Mouse (Mus musculus) CH12.LX (cell line): ENCODE measurements around the gene Atp6v0b. TPM values are rescaled to one million over a fixed set of nuclear protein-coding genes. Genes with fewer than 3 reads are reported as not detected.

Experiments
- DNase-seq: peaks from one replicate; pipeline ENCODE4 v3.0.0-alpha.2; 2013; ENCODE audit errors: extremely low read depth
- H3K27ac ChIP-seq: 2 replicates; pipeline ENCODE4 v1.5.1; 2012; ENCODE audit warnings: low read depth, mild to moderate bottlenecking, control low read depth, moderate library complexity; ENCODE audit not compliant: insufficient read depth
- H3K27me3 ChIP-seq: replicated peaks from 2 replicates; pipeline ENCODE3; 2012; ENCODE audit warnings: inconsistent platforms
- H3K36me3 ChIP-seq, 2 experiments: replicated peaks in 1 of 2; 2 replicates each; pipeline versions ENCODE3 to v1.6.1; 2012; ENCODE audit warnings: inconsistent platforms in 1 of 2, low read length in 1 of 2, mild to moderate bottlenecking in 1 of 2, mixed read lengths in 1 of 2, moderate library complexity in 1 of 2; ENCODE audit not compliant: control insufficient read depth in 1 of 2, insufficient read depth in 1 of 2
- H3K4me1 ChIP-seq, 2 experiments: 2 replicates each; pipeline ENCODE4 v1.6.1; 2012; ENCODE audit warnings: inconsistent platforms in 1 of 2, moderate library complexity in 1 of 2; ENCODE audit not compliant: insufficient read depth in 2 of 2, control insufficient read depth in 1 of 2
- H3K4me2 ChIP-seq: 2 replicates; pipeline ENCODE4 v1.6.1; 2012; ENCODE audit warnings: low read depth, mild to moderate bottlenecking, control low read depth; ENCODE audit not compliant: poor library complexity, insufficient read depth, severe bottlenecking
- H3K4me3 ChIP-seq, 3 experiments: fragments of 150-350 bp in 1 of 3; sonication (generic) in 1 of 3; replicated peaks in 1 of 3; 2 replicates each; pipeline versions ENCODE3 to v1.5.1; 2011 to 2012; ENCODE audit warnings: low read depth in 2 of 3, low read length in 2 of 3, mild to moderate bottlenecking in 2 of 3, moderate library complexity in 2 of 3, control low read depth in 1 of 3, improper control_type of control experiment in 1 of 3, inconsistent platforms in 1 of 3, mixed read lengths in 1 of 3; ENCODE audit not compliant: poor library complexity in 1 of 3
- H3K79me2 ChIP-seq: replicated peaks from 2 replicates; pipeline ENCODE4 v1.6.1; 2012; ENCODE audit warnings: mild to moderate bottlenecking, moderate library complexity; ENCODE audit not compliant: control insufficient read depth, poor library complexity, insufficient read depth, severe bottlenecking; ENCODE audit errors: extremely low read depth
- H3K9ac ChIP-seq: 2 replicates; pipeline ENCODE4 v1.6.1; 2012; ENCODE audit warnings: low read depth, mild to moderate bottlenecking, control low read depth, moderate library complexity; ENCODE audit not compliant: insufficient read depth
- H3K9me3 ChIP-seq: replicated peaks from 2 replicates; pipeline ENCODE3; 2012; ENCODE audit warnings: low read length, inconsistent platforms, mixed read lengths
- BHLHE40 ChIP-seq: IDR thresholded peaks from 2 replicates; pipeline ENCODE4 v1.6.1; 2011; ENCODE audit warnings: mild to moderate bottlenecking, low read depth, low read length, improper control_type of control experiment
- CHD2 ChIP-seq: IDR thresholded peaks from 2 replicates; pipeline ENCODE4 v1.6.1; 2011; ENCODE audit warnings: low read length, improper control_type of control experiment
- CTCF ChIP-seq, 2 experiments: IDR thresholded peaks in 1 of 2; conservative IDR thresholded peaks in 1 of 2; 2 replicates each; pipeline ENCODE4 v1.5.1; 2011 to 2012; ENCODE audit warnings: low read depth in 2 of 2, low read length in 2 of 2, improper control_type of control experiment in 1 of 2, inconsistent platforms in 1 of 2, mild to moderate bottlenecking in 1 of 2, moderate library complexity in 1 of 2
- E2F4 ChIP-seq: IDR thresholded peaks from 2 replicates; pipeline ENCODE4 v1.6.1; 2011; ENCODE audit warnings: low read depth, low read length, improper control_type of control experiment; ENCODE audit not compliant: insufficient replicate concordance
- EP300 ChIP-seq: IDR thresholded peaks from 2 replicates; pipeline ENCODE4 v1.6.1; 2011; ENCODE audit warnings: low read length, improper control_type of control experiment
- GABPA ChIP-seq: IDR thresholded peaks from 2 replicates; pipeline ENCODE4 v1.6.1; 2012; ENCODE audit warnings: low read depth, low read length, improper control_type of control experiment, inconsistent platforms; ENCODE audit not compliant: insufficient replicate concordance
- HCFC1 ChIP-seq: IDR thresholded peaks from 2 replicates; pipeline ENCODE4 v1.6.1; 2012; ENCODE audit warnings: low read depth, mild to moderate bottlenecking, inconsistent platforms, low read length, improper control_type of control experiment
- IRF4 ChIP-seq: IDR thresholded peaks from 2 replicates; pipeline ENCODE4 v1.6.1; 2014; ENCODE audit warnings: low read depth, mild to moderate bottlenecking, inconsistent platforms, low read length, improper control_type of control experiment
- JUN ChIP-seq: IDR thresholded peaks from 2 replicates; pipeline ENCODE4 v1.6.1; 2011; ENCODE audit warnings: low read depth, mild to moderate bottlenecking, low read length, improper control_type of control experiment, moderate library complexity; ENCODE audit not compliant: insufficient read depth
- MEF2A ChIP-seq: IDR thresholded peaks from 2 replicates; pipeline ENCODE4 v1.6.1; 2014; ENCODE audit warnings: low read depth, mild to moderate bottlenecking, inconsistent platforms, low read length, improper control_type of control experiment, borderline replicate concordance
- MXI1 ChIP-seq: IDR thresholded peaks from 2 replicates; pipeline ENCODE4 v1.6.1; 2011; ENCODE audit warnings: mild to moderate bottlenecking, low read depth, low read length, improper control_type of control experiment
- NELFE ChIP-seq: IDR thresholded peaks from 2 replicates; pipeline ENCODE4 v1.6.1; 2011; ENCODE audit warnings: low read depth, low read length, improper control_type of control experiment
- NRF1 ChIP-seq: IDR thresholded peaks from 2 replicates; pipeline ENCODE4 v1.6.1; 2014; ENCODE audit warnings: low read depth, mild to moderate bottlenecking, inconsistent platforms, low read length, improper control_type of control experiment, moderate library complexity
- POLR2AphosphoS2 ChIP-seq: IDR thresholded peaks from 2 replicates; pipeline ENCODE4 v1.6.1; 2011; ENCODE audit warnings: low read depth, low read length, improper control_type of control experiment
- RCOR1 ChIP-seq: conservative IDR thresholded peaks from 2 replicates; pipeline ENCODE4 v1.6.1; 2012; ENCODE audit warnings: low read depth, mild to moderate bottlenecking, inconsistent platforms, low read length, improper control_type of control experiment
- SIN3A ChIP-seq: IDR thresholded peaks from 2 replicates; pipeline ENCODE4 v1.6.1; 2012; ENCODE audit warnings: low read length, improper control_type of control experiment, inconsistent platforms
- SMC3 ChIP-seq: IDR thresholded peaks from 2 replicates; pipeline ENCODE4 v1.6.1; 2011; ENCODE audit warnings: low read depth, low read length, improper control_type of control experiment
- TBP ChIP-seq: conservative IDR thresholded peaks from 2 replicates; pipeline ENCODE4 v1.6.1; 2011; ENCODE audit warnings: low read depth, low read length, improper control_type of control experiment
- TCF12 ChIP-seq: IDR thresholded peaks from 2 replicates; pipeline ENCODE4 v1.6.1; 2014; ENCODE audit warnings: low read depth, mild to moderate bottlenecking, inconsistent platforms, low read length, improper control_type of control experiment
- UBTF ChIP-seq: IDR thresholded peaks from 2 replicates; pipeline ENCODE4 v1.6.1; 2012; ENCODE audit warnings: low read depth, mild to moderate bottlenecking, inconsistent platforms, low read length, improper control_type of control experiment, moderate library complexity
- USF1 ChIP-seq: IDR thresholded peaks from 2 replicates; pipeline ENCODE4 v1.6.1; 2014; ENCODE audit warnings: low read depth, mild to moderate bottlenecking, inconsistent platforms, low read length, improper control_type of control experiment
- USF2 ChIP-seq: conservative IDR thresholded peaks from 2 replicates; pipeline ENCODE4 v1.6.1; 2011; ENCODE audit warnings: low read depth, low read length, improper control_type of control experiment
- ZNF384 ChIP-seq: IDR thresholded peaks from 2 replicates; pipeline ENCODE4 v1.6.1; 2012; ENCODE audit warnings: low read depth, low read length, improper control_type of control experiment, inconsistent platforms
- dilution Hi-C: fragments of 300-500 bp; cut with MboI; formaldehyde crosslinking; loops from 2 replicates; pipeline ENCODE4 v1.14.3; 2020; ENCODE audit warnings: low sequenced_read_pairs; ENCODE audit not compliant: extremely low pct_unique_long_range_greater_than_20kb, extremely low pct_ligation_motif_present
- in situ Hi-C: fragments of 300-500 bp; cut with MboI; formaldehyde crosslinking; loops from 3 replicates; pipeline ENCODE4 v1.14.3; 2019; ENCODE audit warnings: low sequenced_read_pairs, low pct_ligation_motif_present, low pct_unique_long_range_greater_than_20kb, mixed read lengths
- polyA plus RNA-seq: library from polyadenylated mRNA; unstranded; fragments of >175 nt; gene quantifications from 2 replicates; pipeline ENCODE4 v1.2.1, GENCODE M21; 2012; ENCODE audit warnings: low read depth; ENCODE audit not compliant: insufficient read length
- total RNA-seq, 2 experiments: library from RNA; depleted of rRNA; stranded (reverse); fragments of 300-350 nt in 1 of 2; fragments of >200 nt in 1 of 2; gene quantifications; 2 replicates each; pipeline ENCODE4 v1.2.3; 2012 to 2014

Atp6v0b gene
- total and polyA plus RNA-seq, 3 experiments = 176 to 202 (median 186) TPM

DNA sequence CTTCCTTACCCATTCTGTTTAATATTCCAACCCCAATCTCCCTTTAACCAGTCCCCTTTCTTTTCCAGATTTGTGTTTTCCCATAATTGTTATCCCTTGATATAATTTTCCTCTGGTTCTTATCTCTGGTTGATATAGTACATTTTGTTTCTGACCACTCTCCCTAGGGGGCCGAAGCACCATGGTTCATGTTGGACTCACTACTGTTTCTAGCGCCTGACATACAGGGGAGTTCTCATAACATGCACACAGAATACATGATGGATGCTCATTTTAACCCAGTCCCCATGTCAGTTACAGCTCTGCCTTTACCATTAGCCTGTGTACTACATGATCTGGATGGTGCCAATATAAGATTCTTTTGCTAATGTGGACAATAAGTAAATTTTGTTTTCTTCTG lies 787 bp upstream of the Atp6v0b start:
- no peak overlapping the region for H3K4me2 ChIP-seq
- TF ChIP-seq JUN (no peak), POLR2AphosphoS2 (peak; percentile 6; the same call in 1 of the 2 replicates), EP300 (no peak), CHD2 (no peak; the same call in 1 of the 2 replicates)
- no peak overlapping the region for H3K4me3 ChIP-seq
- H3K79me2 ChIP-seq = peaks cover 21% of the 10 kb centered on the region
- H3K27ac ChIP-seq = no peak overlapping the region
- H3K4me1 ChIP-seq = peaks cover 8 to 34% of the 10 kb centered on the region in 2 experiments
- H3K36me3 ChIP-seq = peaks cover 38 to 59% of the 10 kb centered on the region in 2 experiments
- H3K27me3 ChIP-seq = no peaks in the 10 kb centered on the region
- dilution Hi-C loops (no loop called here), in situ Hi-C loops (no loop called here)
- H3K9ac ChIP-seq = no peak overlapping the region
- DNase-seq = no peak
- H3K9me3 ChIP-seq = no peaks in the 10 kb centered on the region

DNA sequence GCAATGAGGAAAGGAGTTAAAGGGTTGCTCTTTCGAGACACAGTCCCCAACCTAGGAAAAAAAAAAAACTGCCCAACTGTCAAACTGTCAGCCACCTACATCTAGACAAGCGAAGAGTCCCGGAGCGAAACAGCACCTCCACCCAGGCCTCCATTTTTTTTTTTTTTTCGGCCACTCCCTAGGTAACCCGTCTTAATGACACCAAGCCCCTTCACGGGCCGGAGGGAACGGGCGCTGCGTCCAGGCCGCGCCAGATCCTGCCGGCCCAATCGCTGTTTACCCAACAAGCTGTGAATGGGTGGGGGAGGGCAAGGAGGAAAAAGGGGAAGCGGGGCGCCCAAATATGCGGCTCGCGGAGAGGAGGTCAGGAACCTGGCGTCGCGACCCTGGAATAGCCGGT lies 489 bp downstream of the Atp6v0b start:
- Histone ChIP-seq H3K27ac (peak overlapping the region; percentile 39; the same call in 1 of the 2 replicates), H3K36me3 (peaks cover 38 to 72% of the 10 kb centered on the region in 2 experiments)
- peak; percentile 78 for TF ChIP-seq ZNF384
- TF ChIP-seq NELFE = no peak
- TF ChIP-seq, all 38 proteins: peak for 1
- Histone ChIP-seq H3K9ac (peak overlapping the region; percentile 87), H3K27me3 (no peaks in the 10 kb centered on the region), H3K4me1 (peaks cover 8 to 28% of the 10 kb centered on the region in 2 experiments), H3K4me3 (peak overlapping the region; percentile 74 to 95 (median 91)), H3K9me3 (no peaks in the 10 kb centered on the region), H3K79me2 (peaks cover 21% of the 10 kb centered on the region), H3K4me2 (peak overlapping the region; percentile 89)
- peak; percentile 34 for DNase-seq
- dilution Hi-C loops (no loop called here), in situ Hi-C loops (no loop called here)

DNA sequence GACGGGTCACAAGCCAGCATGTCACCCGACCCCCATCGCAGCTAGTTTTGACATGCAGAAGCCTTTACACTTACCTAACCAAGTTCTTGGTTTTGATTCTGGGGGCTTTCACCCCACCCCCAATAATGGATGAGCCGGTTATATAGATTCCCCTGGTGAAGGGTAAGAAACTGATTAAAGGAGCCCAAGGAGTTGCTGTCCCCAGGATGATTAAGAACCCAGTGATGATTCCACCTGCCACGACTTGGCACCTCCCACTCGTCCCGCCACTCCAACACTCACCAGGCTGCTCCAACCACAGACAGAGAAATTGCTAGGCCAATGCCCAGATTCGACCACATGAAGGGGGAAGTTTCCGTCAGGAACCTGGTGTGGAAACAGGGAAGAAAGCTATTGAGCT lies 1.1 kb downstream of the Atp6v0b start:
- H3K4me1 ChIP-seq = peaks cover 7 to 26% of the 10 kb centered on the region in 2 experiments
- H3K27me3 ChIP-seq = no peaks in the 10 kb centered on the region
- H3K9ac ChIP-seq = peak overlapping the region; percentile 87; the same call in 1 of the 2 replicates
- TF ChIP-seq GABPA (no peak), CHD2 (no peak), IRF4 (no peak), POLR2AphosphoS2 (no peak), E2F4 (no peak), USF2 (no peak), RCOR1 (no peak), UBTF (no peak), BHLHE40 (no peak), SMC3 (no peak), CTCF (conservative IDR thresholded peaks at IDR 0.05 in 1 of 2, IDR thresholded peaks at IDR 0.05 in 1 of 2; ENCODE audit: low read depth in 2 of 2, low read length in 2 of 2) (no peak), MEF2A (no peak), NRF1 (no peak), SIN3A (no peak), TCF12 (no peak), USF1 (no peak), NELFE (no peak), TBP (no peak), HCFC1 (no peak), MXI1 (no peak)
- DNase-seq = no peak
- peak overlapping the region; percentile 74 to 95 (median 91) for H3K4me3 ChIP-seq
- H3K36me3 ChIP-seq = peaks cover 38 to 77% of the 10 kb centered on the region in 2 experiments
- H3K27ac ChIP-seq = no peak overlapping the region
- in situ Hi-C loops = no loop called here
- H3K4me2 ChIP-seq = peak overlapping the region; percentile 89
- dilution Hi-C loops = no loop called here
- H3K9me3 ChIP-seq = no peaks in the 10 kb centered on the region
- peaks cover 17% of the 10 kb centered on the region for H3K79me2 ChIP-seq
